Mouse (Mus musculus) lung, adult 2 months (tissue): ENCODE measurements around the gene Spire2.

Experiments used
- CTCF ChIP-seq: fragments of 200-500 bp; IDR thresholded peaks from 2 replicates; pipeline ENCODE4 v1.5.1; 2011; ENCODE audit warnings: mild to moderate bottlenecking, low read length, control low read depth; ENCODE audit not compliant: insufficient read depth
- POLR2A ChIP-seq: fragments of 200-500 bp; IDR thresholded peaks from 2 replicates; pipeline ENCODE4 v1.6.1; 2011; ENCODE audit warnings: low read depth, mild to moderate bottlenecking, control low read depth, low read length, borderline replicate concordance; ENCODE audit errors: extremely low read depth

DNA sequence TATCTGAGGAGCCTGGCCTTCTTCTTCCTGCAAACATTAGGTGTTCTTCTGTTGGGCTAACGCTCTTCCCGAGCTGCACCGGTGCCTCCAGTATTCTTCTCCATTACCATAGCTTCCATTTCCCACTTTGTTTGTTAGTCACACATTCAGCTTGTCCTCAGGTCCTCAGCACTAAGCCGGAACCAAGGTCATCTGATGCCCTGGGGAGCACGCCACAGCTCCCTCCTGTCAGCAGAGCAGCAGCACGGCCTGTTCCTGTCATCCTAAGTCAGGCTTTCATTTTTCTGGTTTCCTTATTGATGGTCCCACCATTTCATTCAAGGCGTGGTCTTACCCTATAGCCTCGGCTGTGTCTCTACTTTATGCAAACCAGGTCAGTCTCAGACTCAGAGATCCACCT is 55.3 kb downstream of the Spire2 start:
- TF ChIP-seq POLR2A, result no peak
- TF ChIP-seq CTCF, result no peak
